Mouse (Mus musculus) midbrain, embryonic 12.5 days (tissue): ENCODE data around the gene Ngfr. TPM values are rescaled to one million over a fixed set of nuclear protein-coding genes. Genes with fewer than 3 reads are reported as not detected.
"Not testable (repeated sequence)": the region's sequence is repeated elsewhere in the genome, so short reads cannot be mapped to it uniquely, and the experiment has no call there.

Source experiments
- ATAC-seq: fragments of 200-750 bp; cut with Nextera tagmentation; 2 replicates; pipeline ENCODE4 v1.8.0; 2017; ENCODE audit warnings: low read depth, moderate TSS enrichment, moderate library complexity; ENCODE audit not compliant: low FRiP score
- H3K27ac ChIP-seq: fragments of 300-500 bp; sonication (generic); replicated peaks from 2 replicates; pipeline ENCODE4 v1.5.1; 2016; ENCODE audit warnings: mild to moderate bottlenecking
- H3K27me3 ChIP-seq: fragments of 300-500 bp; sonication (generic); 2 replicates; pipeline ENCODE4 v1.6.1; 2016; ENCODE audit warnings: mild to moderate bottlenecking
- H3K36me3 ChIP-seq: fragments of 300-500 bp; sonication (generic); 2 replicates; pipeline ENCODE4 v1.6.1; 2016
- H3K4me1 ChIP-seq: fragments of 300-500 bp; sonication (generic); 2 replicates; pipeline ENCODE4 v1.6.1; 2016
- H3K4me2 ChIP-seq: fragments of 300-500 bp; sonication (generic); replicated peaks from 2 replicates; pipeline ENCODE4 v1.6.1; 2016; ENCODE audit warnings: mild to moderate bottlenecking, moderate library complexity
- H3K4me3 ChIP-seq: fragments of 300-500 bp; sonication (generic); 2 replicates; pipeline ENCODE4 v1.5.1; 2016; ENCODE audit warnings: mild to moderate bottlenecking
- H3K9ac ChIP-seq: fragments of 300-500 bp; sonication (generic); replicated peaks from 2 replicates; pipeline ENCODE4 v1.6.1; 2016; ENCODE audit warnings: mild to moderate bottlenecking, moderate library complexity
- H3K9me3 ChIP-seq: fragments of 300-500 bp; sonication (generic); 2 replicates; pipeline ENCODE4 v1.6.1; 2016; ENCODE audit warnings: mild to moderate bottlenecking
- WGBS: fragments of 180-500 bp; shearing (Covaris S2); methylation state at CpG from one replicate; pipeline ENCODE4 v1.1.7; 2016; 5-methylcytosine and 5-hydroxymethylcytosine counted together
- polyA plus RNA-seq: library from polyadenylated mRNA; unstranded; fragments of >200 nt; fragmentation: Nextera tagmentation; extraction: Ambion mirVana; gene quantifications from 2 replicates; pipeline ENCODE4 v1.2.1, GENCODE M21; 2016

The Ngfr gene
- polyA plus RNA-seq, 1 experiment from 2014 or later: 24.0 TPM

DNA sequence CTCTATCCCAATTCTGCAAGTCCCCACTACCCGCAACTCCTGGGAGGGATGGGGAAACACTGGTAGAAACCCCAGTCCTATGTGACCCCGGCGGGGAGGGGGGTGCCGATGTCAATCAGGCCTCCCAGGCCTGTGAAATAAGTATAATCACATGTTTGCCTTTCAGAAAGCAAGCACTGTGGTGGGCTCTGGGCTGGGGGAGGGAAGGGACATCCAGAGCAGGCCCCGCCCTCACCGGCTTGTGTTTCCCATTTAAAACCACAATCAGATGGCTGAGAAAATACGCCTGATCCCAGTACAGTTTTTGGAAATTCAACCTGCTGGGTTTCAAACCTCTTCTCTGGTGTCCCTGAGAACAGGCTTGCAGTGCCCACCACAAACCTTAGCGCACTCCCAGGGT lies 27.2 kb upstream of the Ngfr start:
- no peaks in the 10 kb centered on the region for H3K9me3 ChIP-seq
- H3K36me3 ChIP-seq: no peaks in the 10 kb centered on the region
- ATAC-seq: no peak
- no peak overlapping the region for H3K4me2 ChIP-seq
- H3K4me1 ChIP-seq: peaks cover 17% of the 10 kb centered on the region
- no peak overlapping the region for H3K4me3 ChIP-seq
- no peak overlapping the region for H3K9ac ChIP-seq
- WGBS: 84% methylated on average over 8 of the region's 8 CpGs
- no peak overlapping the region for H3K27ac ChIP-seq
- H3K27me3 ChIP-seq: peaks cover 30% of the 10 kb centered on the region

DNA sequence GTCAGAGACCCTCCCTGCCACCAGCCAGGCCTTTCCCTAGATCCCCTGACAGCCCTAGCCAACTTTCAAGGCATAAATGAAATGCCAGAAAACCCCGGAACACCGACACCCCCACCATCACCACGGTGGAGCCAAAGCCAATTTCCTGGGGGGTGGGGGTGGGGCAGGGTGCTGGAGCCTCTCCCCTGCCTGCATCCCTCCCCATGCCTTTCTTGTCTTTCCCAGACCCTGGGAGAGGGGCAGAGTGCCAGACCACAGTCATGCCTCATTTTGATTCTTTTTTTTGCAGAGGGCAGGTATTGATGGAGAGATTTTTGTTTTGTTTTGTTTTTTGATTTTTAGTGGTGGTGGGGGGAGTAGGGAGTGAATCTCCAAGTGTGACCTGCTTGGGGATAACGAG lies 23.7 kb upstream of the Ngfr start:
- H3K9me3 ChIP-seq: no peaks in the 10 kb centered on the region
- H3K9ac ChIP-seq: no peak overlapping the region
- H3K4me1 ChIP-seq: peaks cover 17% of the 10 kb centered on the region
- no peak for ATAC-seq
- no peaks in the 10 kb centered on the region for H3K36me3 ChIP-seq
- H3K27ac ChIP-seq: no peak overlapping the region
- 48% methylated on average over 4 of the region's 4 CpGs for WGBS
- peaks cover 26% of the 10 kb centered on the region for H3K27me3 ChIP-seq
- H3K4me2 ChIP-seq: no peak overlapping the region
- H3K4me3 ChIP-seq: no peak overlapping the region

- H3K27ac ChIP-seq: no peak overlapping the region
- no peak overlapping the region; the same call in 1 of the 2 replicates for H3K9ac ChIP-seq
- peak overlapping the region; percentile 18; the same call in 1 of the 2 replicates for H3K4me3 ChIP-seq
- peak overlapping the region; percentile 41 for H3K4me2 ChIP-seq
- 23% methylated on average over 15 of the region's 15 CpGs for WGBS
- ATAC-seq: no peak
- H3K4me1 ChIP-seq: peaks cover 17% of the 10 kb centered on the region
- no peaks in the 10 kb centered on the region for H3K9me3 ChIP-seq
- H3K36me3 ChIP-seq: no peaks in the 10 kb centered on the region
- peaks cover 26% of the 10 kb centered on the region for H3K27me3 ChIP-seq
Measured at GRCm38 (mm10) chr11:95610391-95610902, 22.9 kb upstream of the Ngfr start.

- Histone ChIP-seq H3K4me1 (peaks cover 17% of the 10 kb centered on the region), H3K9me3 (no peaks in the 10 kb centered on the region), H3K36me3 (no peaks in the 10 kb centered on the region), H3K27ac (no peak overlapping the region), H3K27me3 (peaks cover 21% of the 10 kb centered on the region), H3K9ac (no peak overlapping the region; the same call in 1 of the 2 replicates), H3K4me3 (peak overlapping the region; percentile 18; the same call in 1 of the 2 replicates), H3K4me2 (peak overlapping the region; percentile 41)
- ATAC-seq: no peak
- 42% methylated on average over 8 of the region's 8 CpGs for WGBS
Measured at GRCm38 (mm10) chr11:95609924-95610323, 22.4 kb upstream of the Ngfr start.

DNA sequence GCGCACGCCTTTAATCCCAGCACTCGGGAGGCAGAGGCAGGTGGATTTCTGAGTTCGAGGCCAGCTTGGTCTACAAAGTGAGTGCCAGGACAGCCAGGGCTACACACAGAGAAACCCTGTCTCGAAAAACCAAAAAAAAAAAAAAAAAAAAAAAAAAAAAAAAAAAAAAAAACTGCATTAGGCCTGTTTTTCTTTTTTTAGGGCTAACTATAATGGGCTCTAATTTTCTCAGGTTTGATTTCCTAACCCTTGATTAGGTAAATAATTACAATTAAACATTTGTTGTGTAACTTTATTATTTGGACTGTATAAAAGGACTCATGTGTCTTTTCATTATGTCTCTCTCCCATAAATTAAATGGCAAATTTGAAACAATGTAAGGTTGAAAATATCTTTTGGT lies 19.8 kb upstream of the Ngfr start:
- not testable (repeated sequence) for H3K36me3 ChIP-seq, ATAC-seq, H3K4me2 ChIP-seq, H3K4me3 ChIP-seq, H3K27ac ChIP-seq, H3K9ac ChIP-seq, H3K9me3 ChIP-seq
- H3K27me3 ChIP-seq: peaks cover 21% of the 10 kb centered on the region
- 98% methylated on average over 3 of the region's 5 CpGs for WGBS
- peaks cover 17% of the 10 kb centered on the region for H3K4me1 ChIP-seq

GRCm38 (mm10) chr11:95598214-95599062 lies 10.9 kb upstream of the Ngfr start:
- Histone ChIP-seq H3K9me3 (no peaks in the 10 kb centered on the region), H3K4me1 (peaks cover 27% of the 10 kb centered on the region), H3K27me3 (peaks cover 61% of the 10 kb centered on the region), H3K27ac (no peak overlapping the region), H3K9ac (no peak overlapping the region), H3K4me3 (no peak overlapping the region), H3K36me3 (no peaks in the 10 kb centered on the region), H3K4me2 (peak overlapping the region; percentile 6; the same call in 1 of the 2 replicates)
- no peak for ATAC-seq
- 34% methylated on average over 14 of the region's 14 CpGs for WGBS

GRCm38 (mm10) chr11:95597741-95598140 lies 10.2 kb upstream of the Ngfr start:
- no peak overlapping the region; the same call in 1 of the 2 replicates for H3K4me2 ChIP-seq
- 30% methylated on average over 13 of the region's 13 CpGs for WGBS
- H3K4me3 ChIP-seq: no peak overlapping the region
- peaks cover 27% of the 10 kb centered on the region for H3K4me1 ChIP-seq
- H3K9ac ChIP-seq: no peak overlapping the region
- no peaks in the 10 kb centered on the region for H3K9me3 ChIP-seq
- no peak overlapping the region for H3K27ac ChIP-seq
- H3K36me3 ChIP-seq: no peaks in the 10 kb centered on the region
- no peak for ATAC-seq
- peaks cover 68% of the 10 kb centered on the region for H3K27me3 ChIP-seq

DNA sequence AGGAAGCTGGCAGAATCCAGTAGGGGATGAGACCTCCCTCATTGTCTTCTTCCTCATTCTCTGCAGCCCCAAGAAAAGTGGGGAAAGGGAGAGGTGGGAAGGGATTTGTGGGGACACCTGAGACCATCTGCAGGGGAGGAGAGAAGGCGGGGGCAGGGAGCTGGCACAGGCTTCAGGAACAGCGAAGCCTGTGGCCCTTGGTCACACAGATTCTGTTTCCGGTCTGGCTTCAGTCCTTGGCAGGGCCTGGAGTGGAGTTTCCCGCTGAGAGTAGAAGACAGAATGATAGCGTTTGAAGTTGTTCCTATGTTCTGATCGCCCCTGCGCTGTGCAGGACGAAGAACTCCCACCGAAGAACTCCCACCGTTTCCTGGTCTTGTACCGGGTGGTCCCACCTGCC lies 9.2 kb upstream of the Ngfr start:
- H3K4me3 ChIP-seq: no peak overlapping the region
- no peak overlapping the region for H3K27ac ChIP-seq
- WGBS: 39% methylated on average over 11 of the region's 11 CpGs
- peaks cover 78% of the 10 kb centered on the region for H3K27me3 ChIP-seq
- ATAC-seq: no peak
- no peak overlapping the region for H3K4me2 ChIP-seq
- peaks cover 27% of the 10 kb centered on the region for H3K4me1 ChIP-seq
- H3K9ac ChIP-seq: no peak overlapping the region
- no peaks in the 10 kb centered on the region for H3K9me3 ChIP-seq
- no peaks in the 10 kb centered on the region for H3K36me3 ChIP-seq

DNA sequence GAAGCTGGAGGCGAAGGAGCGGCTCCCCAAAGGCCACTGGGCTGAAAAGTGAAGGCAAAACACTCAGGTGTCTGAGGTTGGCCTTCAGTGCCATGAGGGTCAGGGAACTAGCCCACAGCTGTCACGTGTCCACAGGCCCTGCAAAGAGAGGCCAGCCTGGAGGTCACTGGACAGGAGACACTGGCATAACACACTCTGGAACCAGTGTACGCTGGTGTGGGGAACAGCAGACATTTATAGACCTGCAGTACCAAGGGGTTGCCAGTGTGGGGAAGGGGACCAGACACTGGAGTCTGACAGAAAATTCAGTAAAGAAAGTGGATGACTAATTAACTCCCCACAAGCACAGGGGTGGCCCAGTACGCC lies 8.6 kb upstream of the Ngfr start:
- 25% methylated on average over 5 of the region's 5 CpGs for WGBS
- Histone ChIP-seq H3K4me1 (peaks cover 27% of the 10 kb centered on the region), H3K36me3 (no peaks in the 10 kb centered on the region), H3K4me3 (no peak overlapping the region), H3K27me3 (peaks cover 84% of the 10 kb centered on the region), H3K9ac (no peak overlapping the region), H3K9me3 (no peaks in the 10 kb centered on the region), H3K4me2 (no peak overlapping the region), H3K27ac (no peak overlapping the region)
- no peak for ATAC-seq

GRCm38 (mm10) chr11:95595438-95596149 lies 8.1 kb upstream of the Ngfr start:
- Histone ChIP-seq H3K9ac (no peak overlapping the region), H3K9me3 (no peaks in the 10 kb centered on the region), H3K27me3 (peaks cover 89% of the 10 kb centered on the region), H3K4me1 (peaks cover 27% of the 10 kb centered on the region), H3K36me3 (no peaks in the 10 kb centered on the region), H3K4me2 (no peak overlapping the region), H3K4me3 (no peak overlapping the region), H3K27ac (no peak overlapping the region)
- WGBS: 18% methylated on average over 10 of the region's 10 CpGs
- no peak for ATAC-seq

- H3K4me2 ChIP-seq: 0 out of 2 replicates have a peak overlapping the region, but pooled peaks have one; percentile 4
- no peak for ATAC-seq
- WGBS: 13% methylated on average over 13 of the region's 13 CpGs
- H3K4me3 ChIP-seq: no peak overlapping the region
- peaks cover 95% of the 10 kb centered on the region for H3K27me3 ChIP-seq
- no peak overlapping the region for H3K9ac ChIP-seq
- peaks cover 27% of the 10 kb centered on the region for H3K4me1 ChIP-seq
- H3K27ac ChIP-seq: no peak overlapping the region
- H3K9me3 ChIP-seq: no peaks in the 10 kb centered on the region
- no peaks in the 10 kb centered on the region for H3K36me3 ChIP-seq
Measured at GRCm38 (mm10) chr11:95594686-95595212, 7.2 kb upstream of the Ngfr start.

GRCm38 (mm10) chr11:95593501-95593900 lies 6.0 kb upstream of the Ngfr start:
- WGBS: 82% methylated on average over 5 of the region's 5 CpGs
- Histone ChIP-seq H3K36me3 (no peaks in the 10 kb centered on the region), H3K9ac (no peak overlapping the region), H3K27ac (no peak overlapping the region), H3K27me3 (peaks cover 96% of the 10 kb centered on the region), H3K9me3 (no peaks in the 10 kb centered on the region), H3K4me2 (no peak overlapping the region), H3K4me1 (peaks cover 29% of the 10 kb centered on the region), H3K4me3 (no peak overlapping the region)
- no peak for ATAC-seq
